Mouse (Mus musculus): ENCODE measurements around the gene Krt1.

The Krt1 gene

GRCm38 (mm10) chr15:101803052-101803822 is 47.4 kb downstream of the Krt1 start:
- peak; percentile 51 for DNase-seq

- peak; percentile 92 for DNase-seq
Measured at GRCm38 (mm10) chr15:101802296-101802835, 48.2 kb downstream of the Krt1 start, which contains the start of gene Krt73. TSS of gene Krt73 (minus strand) at chr15:101802346.

Data from retina, postnatal 1 day (tissue).